Mouse (Mus musculus): ENCODE measurements around the gene Sorcs3. TPM values are rescaled to one million over a fixed set of nuclear protein-coding genes. Genes with fewer than 3 reads are reported as not detected.

Gene Sorcs3
- total and polyA plus RNA-seq, 2 experiments from 2014 or later = 0.01 TPM; not detected in 1

- no peak for ATAC-seq (ENCODE audit: insufficient read depth, low read depth)
- Histone ChIP-seq H3K9ac (replicated peaks; ENCODE audit: low read depth, low read length) (no peak overlapping the region), H3K9me3 (replicated peaks; ENCODE audit: control insufficient read depth, low read length) (peaks cover 8% of the 10 kb centered on the region; the same call in 1 of the 2 replicates), H3K27ac (ENCODE audit: low read depth) (no peak overlapping the region), H3K4me3 (ENCODE audit: low read depth, low read length) (no peak overlapping the region), H3K4me2 (ENCODE audit: low read depth, low read length) (no peak overlapping the region), H3K4me1 (ENCODE audit: control insufficient read depth, insufficient read depth) (0 out of 2 replicates have a peak, but pooled peaks cover 5% of the 10 kb centered on the region), H3K27me3 (ENCODE audit: control insufficient read depth, insufficient read depth, low read length) (peaks cover 55% of the 10 kb centered on the region), H3K36me3 (replicated peaks; ENCODE audit: control insufficient read depth, insufficient read depth, low read length) (no peaks in the 10 kb centered on the region)
- TF ChIP-seq CTCF (IDR thresholded peaks at IDR 0.05; ENCODE audit: low read depth) (no peak), EP300 (IDR thresholded peaks at IDR 0.05; ENCODE audit: low read depth) (no peak)
- 9% methylated on average over 10 of the region's 10 CpGs for WGBS
- no peak for DNase-seq (ENCODE audit: low spot score)
These were observed 2.0 kb downstream of the Sorcs3 start for GRCm38 (mm10) chr19:48207731-48208370.

- no peak for ATAC-seq (ENCODE audit: insufficient read depth, low read depth)
- DNase-seq (ENCODE audit: low spot score) = no peak
These were observed 9.6 kb downstream of the Sorcs3 start for GRCm38 (mm10) chr19:48215379-48215778.

GRCm38 (mm10) chr19:48237786-48238372 lies 32.1 kb downstream of the Sorcs3 start:
- ATAC-seq (ENCODE audit: insufficient read depth, low read depth) (no peak), DNase-seq (ENCODE audit: low spot score) (no peak)
- H3K9ac ChIP-seq (replicated peaks; ENCODE audit: low read depth, low read length) = no peak overlapping the region
- H3K27ac ChIP-seq (ENCODE audit: low read depth) = no peak overlapping the region
- H3K36me3 ChIP-seq (replicated peaks; ENCODE audit: control insufficient read depth, insufficient read depth, low read length) = no peaks in the 10 kb centered on the region
- H3K4me2 ChIP-seq (ENCODE audit: low read depth, low read length) = no peak overlapping the region
- H3K27me3 ChIP-seq (ENCODE audit: control insufficient read depth, insufficient read depth, low read length) = no peaks in the 10 kb centered on the region
- no peaks in the 10 kb centered on the region for H3K9me3 ChIP-seq (replicated peaks; ENCODE audit: control insufficient read depth, low read length)
- TF ChIP-seq EP300 (IDR thresholded peaks at IDR 0.05; ENCODE audit: low read depth) = no peak
- TF ChIP-seq CTCF (IDR thresholded peaks at IDR 0.05; ENCODE audit: low read depth) = no peak
- WGBS = 47% methylated on average over 13 of the region's 13 CpGs
- H3K4me1 ChIP-seq (ENCODE audit: control insufficient read depth, insufficient read depth) = no peaks in the 10 kb centered on the region
- no peak overlapping the region for H3K4me3 ChIP-seq (ENCODE audit: low read depth, low read length)

More at GRCm38 (mm10) chr19:48215379-48215778, 9.6 kb downstream of the Sorcs3 start:
- TF ChIP-seq CTCF (IDR thresholded peaks at IDR 0.05; ENCODE audit: low read depth) (no peak), EP300 (IDR thresholded peaks at IDR 0.05; ENCODE audit: low read depth) (no peak)
- H3K4me3 ChIP-seq (ENCODE audit: low read depth, low read length) = no peak overlapping the region
- H3K36me3 ChIP-seq (replicated peaks; ENCODE audit: control insufficient read depth, insufficient read depth, low read length) = no peaks in the 10 kb centered on the region
- no peaks in the 10 kb centered on the region for H3K4me1 ChIP-seq (ENCODE audit: control insufficient read depth, insufficient read depth)
- no peak overlapping the region for H3K27ac ChIP-seq (ENCODE audit: low read depth)
- H3K27me3 ChIP-seq (ENCODE audit: control insufficient read depth, insufficient read depth, low read length) = no peaks in the 10 kb centered on the region
- peaks cover 8% of the 10 kb centered on the region; the same call in 1 of the 2 replicates for H3K9me3 ChIP-seq (replicated peaks; ENCODE audit: control insufficient read depth, low read length)
- H3K9ac ChIP-seq (replicated peaks; ENCODE audit: low read depth, low read length) = no peak overlapping the region
- H3K4me2 ChIP-seq (ENCODE audit: low read depth, low read length) = no peak overlapping the region

GRCm38 (mm10) chr19:48238391-48238790 lies 32.6 kb downstream of the Sorcs3 start:
- Histone ChIP-seq H3K4me3 (ENCODE audit: low read depth, low read length) (no peak overlapping the region), H3K9me3 (replicated peaks; ENCODE audit: control insufficient read depth, low read length) (no peaks in the 10 kb centered on the region), H3K9ac (replicated peaks; ENCODE audit: low read depth, low read length) (no peak overlapping the region), H3K27me3 (ENCODE audit: control insufficient read depth, insufficient read depth, low read length) (no peaks in the 10 kb centered on the region), H3K4me1 (ENCODE audit: control insufficient read depth, insufficient read depth) (no peaks in the 10 kb centered on the region), H3K4me2 (ENCODE audit: low read depth, low read length) (no peak overlapping the region), H3K36me3 (replicated peaks; ENCODE audit: control insufficient read depth, insufficient read depth, low read length) (no peaks in the 10 kb centered on the region), H3K27ac (ENCODE audit: low read depth) (no peak overlapping the region)
- TF ChIP-seq EP300 (IDR thresholded peaks at IDR 0.05; ENCODE audit: low read depth) (no peak), CTCF (IDR thresholded peaks at IDR 0.05; ENCODE audit: low read depth) (no peak)
- 76% methylated on average over 9 of the region's 9 CpGs for WGBS
- DNase-seq (ENCODE audit: low spot score) (no peak), ATAC-seq (ENCODE audit: insufficient read depth, low read depth) (no peak)

- no peak overlapping the region for H3K27ac ChIP-seq (ENCODE audit: low read depth)
- H3K4me1 ChIP-seq (ENCODE audit: control insufficient read depth, insufficient read depth) = no peaks in the 10 kb centered on the region
- ATAC-seq (ENCODE audit: insufficient read depth, low read depth) = no peak
- WGBS = 46% methylated on average over 2 of the region's 2 CpGs
- TF ChIP-seq CTCF (IDR thresholded peaks at IDR 0.05; ENCODE audit: low read depth) (no peak), EP300 (IDR thresholded peaks at IDR 0.05; ENCODE audit: low read depth) (no peak)
- H3K4me3 ChIP-seq (ENCODE audit: low read depth, low read length) = no peak overlapping the region
- H3K36me3 ChIP-seq (replicated peaks; ENCODE audit: control insufficient read depth, insufficient read depth, low read length) = no peaks in the 10 kb centered on the region
- no peaks in the 10 kb centered on the region for H3K9me3 ChIP-seq (replicated peaks; ENCODE audit: control insufficient read depth, low read length)
- DNase-seq (ENCODE audit: low spot score) = no peak
- no peaks in the 10 kb centered on the region for H3K27me3 ChIP-seq (ENCODE audit: control insufficient read depth, insufficient read depth, low read length)
- no peak overlapping the region for H3K9ac ChIP-seq (replicated peaks; ENCODE audit: low read depth, low read length)
- no peak overlapping the region for H3K4me2 ChIP-seq (ENCODE audit: low read depth, low read length)
These were observed 35.1 kb downstream of the Sorcs3 start for GRCm38 (mm10) chr19:48240960-48241359.

All from heart, postnatal 0 days (tissue).